7 mouse cellular contexts compared by ENCODE assay signal in the genomic region with DNA sequence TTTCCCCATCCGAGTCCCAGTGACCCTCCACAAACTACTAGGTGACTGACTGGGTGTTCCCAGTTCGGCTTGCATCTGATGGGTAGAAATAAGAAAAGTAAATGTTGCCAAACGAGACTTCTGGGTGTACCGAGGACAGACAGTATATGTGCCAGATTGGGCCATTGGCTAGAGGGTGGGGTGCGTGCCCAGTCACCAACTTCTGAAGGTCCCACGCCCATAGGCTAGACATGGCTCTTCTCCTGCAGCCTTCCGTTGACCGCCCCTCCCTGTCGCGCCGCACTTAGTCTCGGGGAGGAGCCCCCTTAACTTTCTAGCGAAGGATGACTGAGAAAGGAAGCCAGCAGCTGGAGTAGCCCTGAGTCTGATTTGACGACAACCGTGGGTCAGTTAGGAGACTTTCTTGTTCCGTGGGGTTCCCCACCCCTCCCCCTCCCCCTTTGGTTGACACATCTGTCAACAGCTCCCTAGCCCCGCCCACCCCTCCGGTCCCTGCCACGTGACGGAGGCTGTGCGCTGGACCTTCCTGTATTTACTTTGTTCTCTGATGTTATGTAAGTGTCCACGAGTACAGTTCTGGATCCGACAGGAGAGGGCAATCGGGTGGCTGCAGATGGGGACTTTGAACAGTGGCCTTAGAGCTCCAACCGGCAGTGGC. TPM values are rescaled to one million over a fixed set of nuclear protein-coding genes. Genes with fewer than 3 reads are reported as not detected.
DNase-seq lines count a peak whose midpoint lies in the region; ATAC-seq and TF ChIP-seq lines count a peak whose summit lies in the region.

No protein-coding gene starts in this region.

- no peak overlapping the region for H3K27ac ChIP-seq in embryonic facial prominence, embryonic 12.5 days
- peak overlapping the region; percentile 98 for H3K27ac ChIP-seq in kidney, adult 2 months (ENCODE audit: insufficient read depth, low read depth, low read length)
- peak overlapping the region; percentile 73 for H3K27ac ChIP-seq in limb, embryonic 12.5 days
- peak overlapping the region; percentile 96 for H3K27ac ChIP-seq in midbrain, embryonic 14.5 days (replicated peaks; ENCODE audit: low read depth, low read length)

- H3K4me2 ChIP-seq in embryonic facial prominence, embryonic 12.5 days (replicated peaks) = peak overlapping the region; percentile 91
- peak overlapping the region; percentile 82 for H3K4me2 ChIP-seq in limb, embryonic 12.5 days
- peak overlapping the region; percentile 93 for H3K4me2 ChIP-seq in midbrain, embryonic 14.5 days (ENCODE audit: low read length)

- H3K27me3 ChIP-seq in embryonic facial prominence, embryonic 12.5 days = no peaks in the 10 kb centered on the region
- H3K27me3 ChIP-seq in kidney, adult 2 months (replicated peaks; ENCODE audit: control insufficient read depth, insufficient read depth, low read length) = no peaks in the 10 kb centered on the region
- H3K27me3 ChIP-seq in limb, embryonic 12.5 days = no peaks in the 10 kb centered on the region
- no peaks in the 10 kb centered on the region for H3K27me3 ChIP-seq in midbrain, embryonic 14.5 days (ENCODE audit: control insufficient read depth, insufficient read depth, low read length)

- WGBS in embryonic facial prominence, embryonic 12.5 days = under 1% methylated on average over 25 of the region's 25 CpGs
- WGBS in kidney, adult 2 months = under 1% methylated on average over 25 of the region's 25 CpGs
- WGBS in limb, embryonic 12.5 days = under 1% methylated on average over 25 of the region's 25 CpGs
- under 1% methylated on average over 25 of the region's 25 CpGs for WGBS in midbrain, embryonic 14.5 days

- TF ChIP-seq CTCF in kidney, adult 2 months (conservative IDR thresholded peaks at IDR 0.05; ENCODE audit: insufficient read depth, insufficient read length, low read depth, low read length) = no peak

- ATAC-seq in embryonic facial prominence, embryonic 12.5 days (ENCODE audit: insufficient number of reproducible peaks, insufficient read depth, low FRiP score, low TSS enrichment) = no peak
- peak; percentile 50; the same call in 1 of the 2 replicates for ATAC-seq in limb, embryonic 12.5 days (ENCODE audit: insufficient number of reproducible peaks, insufficient read depth, low FRiP score, low TSS enrichment, low read depth)
- ATAC-seq in midbrain, embryonic 14.5 days (ENCODE audit: low FRiP score, low TSS enrichment) = 0 out of 2 replicates have a peak, but pooled peaks have one; percentile 32

- no peaks in the 10 kb centered on the region for H3K9me3 ChIP-seq in embryonic facial prominence, embryonic 12.5 days
- H3K9me3 ChIP-seq in limb, embryonic 12.5 days = no peaks in the 10 kb centered on the region
- H3K9me3 ChIP-seq in midbrain, embryonic 14.5 days (ENCODE audit: control insufficient read depth, low read length) = no peaks in the 10 kb centered on the region

- peaks cover 9% of the 10 kb centered on the region for H3K4me1 ChIP-seq in embryonic facial prominence, embryonic 12.5 days
- H3K4me1 ChIP-seq in kidney, adult 2 months (ENCODE audit: control insufficient read depth, insufficient read depth, low read length) = peaks cover 6% of the 10 kb centered on the region; the same call in 1 of the 2 replicates
- peaks cover 9% of the 10 kb centered on the region for H3K4me1 ChIP-seq in limb, embryonic 12.5 days (replicated peaks)
- H3K4me1 ChIP-seq in midbrain, embryonic 14.5 days (ENCODE audit: control insufficient read depth, insufficient read depth, low read length) = peaks cover 13% of the 10 kb centered on the region

- peak; percentile 90 to 92 for DNase-seq in adrenal gland, postnatal 36 days
- DNase-seq in heart, adult 18-20 months = peak; percentile 91 to 94
- peak; percentile 98 for DNase-seq in kidney, adult 2 months
- peak; percentile 87 for DNase-seq in midbrain, embryonic 14.5 days
- peak; percentile 81 for DNase-seq in spleen, adult 12 weeks (ENCODE audit: low spot score)

- peak overlapping the region; percentile 66 for H3K4me3 ChIP-seq in embryonic facial prominence, embryonic 12.5 days
- peak overlapping the region; percentile 85 for H3K4me3 ChIP-seq in kidney, adult 2 months (ENCODE audit: insufficient read depth, low read depth, low read length)
- H3K4me3 ChIP-seq in limb, embryonic 12.5 days (replicated peaks) = peak overlapping the region; percentile 76
- H3K4me3 ChIP-seq in midbrain, embryonic 14.5 days (replicated peaks; ENCODE audit: low read depth, low read length) = peak overlapping the region; percentile 82

- H3K36me3 ChIP-seq in embryonic facial prominence, embryonic 12.5 days = peaks cover 29% of the 10 kb centered on the region
- H3K36me3 ChIP-seq in kidney, adult 2 months (ENCODE audit: control insufficient read depth, insufficient read depth, low read length) = peaks cover 23% of the 10 kb centered on the region
- peaks cover 30% of the 10 kb centered on the region for H3K36me3 ChIP-seq in limb, embryonic 12.5 days
- H3K36me3 ChIP-seq in midbrain, embryonic 14.5 days (ENCODE audit: control insufficient read depth, insufficient read depth, low read length) = peaks cover 29% of the 10 kb centered on the region

- peak overlapping the region; percentile 84 for H3K9ac ChIP-seq in embryonic facial prominence, embryonic 12.5 days
- peak overlapping the region; percentile 83 for H3K9ac ChIP-seq in limb, embryonic 12.5 days (replicated peaks)
- peak overlapping the region; percentile 95 for H3K9ac ChIP-seq in midbrain, embryonic 14.5 days (replicated peaks; ENCODE audit: low read length)

- TF ChIP-seq POLR2A in kidney, adult 2 months (IDR thresholded peaks at IDR 0.05; ENCODE audit: low read depth, low read length) = peak; percentile 10

RNA-seq across cellular contexts. Expression of a gene that starts 0.9 kb away (rescaled TPM):
- 100 to 1,000 TPM; 109 to 110 TPM for total RNA-seq in adrenal gland, postnatal 36 days (2021)
- 58.3 and 58.4 TPM in 2 replicates for polyA plus RNA-seq in embryonic facial prominence, embryonic 12.5 days (2016; fragmentation: Nextera tagmentation; extraction: Ambion mirVana)
- total RNA-seq in heart, adult 18-20 months (2021) = 100 to 1,000 TPM; 204 to 275 TPM
- polyA plus RNA-seq in kidney, adult 2 months (2012; rRNA removed) = 417 and 537 TPM in 2 replicates
- 47.5 and 50.9 TPM in 2 replicates for polyA plus RNA-seq in limb, embryonic 12.5 days (2016; fragmentation: Nextera tagmentation; extraction: Ambion mirVana)
- polyA plus RNA-seq in midbrain, embryonic 14.5 days (2014; fragmentation: Nextera tagmentation; extraction: Ambion mirVana) = 60.9 and 72.2 TPM in 2 replicates

RNA-seq across cellular contexts. Expression of a gene that starts 47.0 kb away (rescaled TPM):
- 1 to 10 TPM; 3.5 to 7.4 TPM for total RNA-seq in adrenal gland, postnatal 36 days (2021)
- 0.28 TPM in 1 of 2 replicates, not detected in the other for polyA plus RNA-seq in embryonic facial prominence, embryonic 12.5 days (2016; fragmentation: Nextera tagmentation; extraction: Ambion mirVana)
- total RNA-seq in heart, adult 18-20 months (2021) = 1 to 10 TPM; 4.0 to 8.8 TPM
- polyA plus RNA-seq in kidney, adult 2 months (2012; rRNA removed) = 4.0 and 6.6 TPM in 2 replicates
- polyA plus RNA-seq in limb, embryonic 12.5 days (2016; fragmentation: Nextera tagmentation; extraction: Ambion mirVana) = 0.09 TPM in 1 of 2 replicates, not detected in the other
- polyA plus RNA-seq in midbrain, embryonic 14.5 days (2014; fragmentation: Nextera tagmentation; extraction: Ambion mirVana) = 0.32 and 1.2 TPM in 2 replicates

RNA-seq across cellular contexts. Expression of a gene that starts 58.2 kb away (rescaled TPM):
- total RNA-seq in adrenal gland, postnatal 36 days (2021) = not detected
- 0.12 TPM in 1 of 2 replicates, not detected in the other for polyA plus RNA-seq in embryonic facial prominence, embryonic 12.5 days (2016; fragmentation: Nextera tagmentation; extraction: Ambion mirVana)
- under 1 TPM; 0.12 to 0.41 TPM for total RNA-seq in heart, adult 18-20 months (2021)
- polyA plus RNA-seq in kidney, adult 2 months (2012; rRNA removed) = 600 and 1,070 TPM in 2 replicates
- polyA plus RNA-seq in limb, embryonic 12.5 days (2016; fragmentation: Nextera tagmentation; extraction: Ambion mirVana) = not detected in 2 replicates
- 0.07 TPM in 1 of 2 replicates, not detected in the other for polyA plus RNA-seq in midbrain, embryonic 14.5 days (2014; fragmentation: Nextera tagmentation; extraction: Ambion mirVana)

Comparison
In these comparisons a context has a peak if more than half of its experiments do, and no peak if none do; other contexts are left out.
1. RNA of a gene that starts 58.2 kb away (polyA plus RNA-seq): 600 to 1,070 TPM in kidney, adult 2 months; 0.12 TPM in embryonic facial prominence, embryonic 12.5 days, 0.07 TPM in midbrain, embryonic 14.5 days and not detected in limb, embryonic 12.5 days; every median in the first group is over 100 times any median in the second.
2. Peak in every context shown above with its lines, with median percentiles within 50 percentile points of each other: DNase-seq, H3K4me2 ChIP-seq, H3K4me3 ChIP-seq and H3K9ac ChIP-seq.